Mouse (Mus musculus) hindbrain, embryonic 14.5 days (tissue): ENCODE measurements around the gene Shbg. TPM values are rescaled to one million over a fixed set of nuclear protein-coding genes. Genes with fewer than 3 reads are reported as not detected.
"Not testable (repeated sequence)": the region's sequence is repeated elsewhere in the genome, so short reads cannot be mapped to it uniquely, and the experiment has no call there.

Source experiments
- ATAC-seq: fragments of 200-750 bp; cut with Nextera tagmentation; 2 replicates; pipeline ENCODE4 v1.8.0; 2017; ENCODE audit warnings: moderate number of reproducible peaks, mild to moderate bottlenecking, moderate TSS enrichment, moderate library complexity; ENCODE audit not compliant: low FRiP score
- DNase-seq: peaks from one replicate; pipeline ENCODE4 v3.0.0-alpha.2; 2015; ENCODE audit warnings: low spot score
- H3K27ac ChIP-seq: fragments of 300-500 bp; sonication (generic); 2 replicates; pipeline ENCODE4 v1.5.1; 2014; ENCODE audit warnings: mild to moderate bottlenecking, moderate library complexity
- H3K27me3 ChIP-seq: fragments of 300-500 bp; sonication (generic); 2 replicates; pipeline ENCODE4 v1.6.1; 2014; ENCODE audit warnings: mild to moderate bottlenecking, low read length, mixed read lengths; ENCODE audit not compliant: control insufficient read depth, insufficient read depth
- H3K36me3 ChIP-seq: fragments of 300-500 bp; sonication (generic); replicated peaks from 2 replicates; pipeline ENCODE4 v1.6.1; 2014; ENCODE audit not compliant: control insufficient read depth, insufficient read depth
- H3K4me1 ChIP-seq: fragments of 300-500 bp; sonication (generic); replicated peaks from 2 replicates; pipeline ENCODE4 v1.6.1; 2014; ENCODE audit warnings: antibody characterized with exemption, low read length, mixed read lengths; ENCODE audit not compliant: control insufficient read depth, insufficient read depth
- H3K4me2 ChIP-seq: fragments of 300-500 bp; sonication (generic); replicated peaks from 2 replicates; pipeline ENCODE4 v1.6.1; 2014; ENCODE audit warnings: mild to moderate bottlenecking, moderate library complexity
- H3K4me3 ChIP-seq: fragments of 300-500 bp; sonication (generic); replicated peaks from 2 replicates; pipeline ENCODE4 v1.5.1; 2014; ENCODE audit warnings: mild to moderate bottlenecking, low read length
- H3K9ac ChIP-seq: fragments of 300-500 bp; sonication (generic); 2 replicates; pipeline ENCODE4 v1.6.1; 2014
- H3K9me3 ChIP-seq: fragments of 300-500 bp; sonication (generic); 2 replicates; pipeline ENCODE4 v1.6.1; 2016; ENCODE audit warnings: low read length; ENCODE audit not compliant: control insufficient read depth
- WGBS: fragments of 180-500 bp; shearing (Covaris S2); extraction: QIAGEN DNeasy Blood & Tissue Kit; methylation state at CpG from one replicate; pipeline ENCODE4 v1.1.7; 2014; 5-methylcytosine and 5-hydroxymethylcytosine counted together
- polyA plus RNA-seq: library from polyadenylated mRNA; unstranded; fragments of >200 nt; fragmentation: Nextera tagmentation; extraction: Ambion mirVana; gene quantifications from 2 replicates; pipeline ENCODE4 v1.2.1, GENCODE M21; 2014

Shbg gene
- polyA plus RNA-seq, 1 experiment from 2014 or later, result not detected

DNA sequence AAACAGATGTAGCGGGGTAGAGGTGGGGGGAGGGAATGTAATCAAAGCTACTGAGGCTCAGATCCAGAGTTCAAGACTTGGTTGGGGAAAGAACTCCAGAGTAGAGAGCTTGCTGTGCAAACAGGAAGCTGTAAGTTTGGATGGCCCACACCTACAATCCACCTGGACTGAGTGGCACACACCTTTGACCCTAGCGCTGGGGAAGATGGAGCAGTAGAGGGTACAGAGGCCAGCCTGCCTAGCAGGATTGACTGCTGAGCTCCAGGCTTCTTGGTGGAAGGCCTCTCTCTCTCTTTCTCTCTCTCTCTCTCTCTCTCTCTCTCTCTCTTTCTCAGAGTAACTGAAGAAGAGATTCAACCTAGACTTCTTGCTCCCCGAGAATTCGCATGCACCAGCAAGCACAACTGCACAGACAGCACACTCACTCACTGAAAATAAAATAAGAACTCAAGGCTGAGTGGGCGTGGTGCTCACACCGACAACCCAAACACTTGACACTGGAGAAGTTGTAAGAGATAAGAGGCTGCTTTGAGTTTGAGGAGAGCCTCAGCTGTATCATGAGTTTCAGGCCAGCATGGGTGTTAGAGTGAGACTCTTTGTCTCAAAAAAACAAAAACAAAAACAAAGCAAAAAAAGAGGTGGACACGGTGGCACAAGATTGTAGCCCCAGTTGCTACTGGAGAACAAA lies 2.8 kb upstream of the Shbg start:
- H3K9me3 ChIP-seq, result no peaks in the 10 kb centered on the region
- H3K9ac ChIP-seq, result no peak overlapping the region
- no peak for ATAC-seq
- H3K4me1 ChIP-seq, result peaks cover 17% of the 10 kb centered on the region; the same call in 1 of the 2 replicates
- no peak overlapping the region for H3K4me3 ChIP-seq
- H3K27me3 ChIP-seq, result no peaks in the 10 kb centered on the region
- no peak overlapping the region for H3K27ac ChIP-seq
- no peak for DNase-seq
- no peaks in the 10 kb centered on the region for H3K36me3 ChIP-seq
- 90% methylated on average over 7 of the region's 7 CpGs for WGBS
- no peak overlapping the region for H3K4me2 ChIP-seq

DNA sequence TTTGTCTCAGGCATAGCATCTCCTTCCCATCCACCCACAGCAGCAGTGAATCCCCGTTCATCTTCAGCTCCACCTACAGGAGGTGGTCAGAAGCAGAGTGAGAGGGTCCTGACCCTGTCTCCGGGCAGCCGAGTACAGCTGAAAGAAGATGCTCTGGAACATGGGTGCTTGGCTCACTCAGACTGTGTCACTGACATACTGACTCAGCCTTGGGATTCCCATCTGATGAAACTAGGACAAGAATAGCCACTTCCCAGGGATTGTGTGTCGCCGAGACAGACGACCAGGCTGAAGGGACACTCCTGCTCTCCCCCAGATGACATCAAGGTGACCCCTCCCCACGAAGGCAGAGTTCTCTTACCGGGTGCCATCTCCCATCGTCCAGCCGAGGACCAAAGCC lies 924 bp downstream of the Shbg start:
- H3K27me3 ChIP-seq, result no peaks in the 10 kb centered on the region
- H3K4me1 ChIP-seq, result 0 out of 2 replicates have a peak, but pooled peaks cover 5% of the 10 kb centered on the region
- DNase-seq (no peak), ATAC-seq (no peak)
- H3K4me3 ChIP-seq, result no peak overlapping the region
- 45% methylated on average over 10 of the region's 10 CpGs for WGBS
- H3K4me2 ChIP-seq, result no peak overlapping the region
- H3K9ac ChIP-seq, result no peak overlapping the region
- H3K27ac ChIP-seq, result no peak overlapping the region
- no peaks in the 10 kb centered on the region for H3K36me3 ChIP-seq
- H3K9me3 ChIP-seq, result no peaks in the 10 kb centered on the region

DNA sequence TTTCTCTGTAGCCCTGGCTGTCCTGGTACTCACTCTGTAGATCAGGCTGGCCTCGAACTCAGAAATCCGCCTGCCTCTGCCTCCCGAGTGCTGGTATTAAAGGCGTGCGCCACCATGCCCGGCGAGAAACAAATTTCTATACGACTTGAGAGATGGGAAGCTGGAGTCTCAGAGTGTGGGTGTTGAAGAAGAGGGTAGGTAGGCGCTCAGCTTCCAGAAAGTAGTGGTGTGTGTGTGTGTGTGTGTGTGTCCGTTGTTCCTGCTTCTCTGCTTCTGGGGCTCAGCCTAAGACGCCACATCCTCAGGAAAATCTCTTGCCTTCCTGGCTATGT lies 3.5 kb downstream of the Shbg start:
- WGBS, result 58% methylated on average over 11 of the region's 11 CpGs
- ATAC-seq, result not testable (repeated sequence)

DNA sequence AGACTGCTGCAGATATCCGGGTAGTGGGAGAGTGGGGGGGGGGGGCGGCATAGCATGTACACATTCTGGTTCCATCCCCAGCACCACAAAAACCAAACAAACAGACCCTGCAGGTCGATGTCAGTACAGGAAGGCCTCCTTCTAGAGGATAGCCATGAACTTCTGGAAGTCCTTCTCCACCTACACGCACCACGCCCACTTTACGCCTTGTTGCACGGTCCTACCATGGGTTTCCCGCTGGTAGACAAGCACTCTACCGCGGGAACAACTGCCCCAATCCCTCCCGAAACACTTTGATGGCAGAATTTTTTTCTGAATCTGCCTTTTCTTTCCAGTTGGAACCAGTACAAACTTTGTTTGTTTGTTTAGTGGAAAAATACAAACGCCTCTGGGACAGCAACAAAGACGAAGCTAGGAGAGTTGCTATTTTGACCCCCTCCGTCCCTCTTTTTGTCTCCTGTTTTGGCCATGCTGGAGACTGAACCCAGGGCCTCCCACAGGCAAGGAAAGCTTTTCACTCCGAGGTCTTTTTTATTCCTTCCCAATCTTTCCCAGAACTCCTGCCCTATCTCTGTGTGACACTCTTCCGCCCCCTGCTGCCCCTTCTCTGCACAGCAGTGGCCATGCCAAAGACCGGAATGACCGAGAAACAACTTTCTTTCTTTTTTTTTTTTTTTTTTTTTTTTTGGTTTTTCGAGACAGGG lies 4.0 kb downstream of the Shbg start:
- DNase-seq (peak; percentile 77), ATAC-seq (no peak)
- Histone ChIP-seq H3K36me3 (no peaks in the 10 kb centered on the region), H3K9ac (no peak overlapping the region), H3K27ac (no peak overlapping the region), H3K9me3 (no peaks in the 10 kb centered on the region), H3K4me2 (no peak overlapping the region), H3K4me3 (no peak overlapping the region), H3K4me1 (no peaks in the 10 kb centered on the region), H3K27me3 (no peaks in the 10 kb centered on the region)
- 4% methylated on average over 18 of the region's 19 CpGs for WGBS

More for the DNA sequence above, 3.5 kb downstream of the Shbg start:
- not testable (repeated sequence) for H3K9me3 ChIP-seq, H3K27ac ChIP-seq, H3K9ac ChIP-seq, H3K4me2 ChIP-seq, H3K4me1 ChIP-seq, H3K36me3 ChIP-seq, H3K27me3 ChIP-seq, H3K4me3 ChIP-seq, DNase-seq

DNA sequence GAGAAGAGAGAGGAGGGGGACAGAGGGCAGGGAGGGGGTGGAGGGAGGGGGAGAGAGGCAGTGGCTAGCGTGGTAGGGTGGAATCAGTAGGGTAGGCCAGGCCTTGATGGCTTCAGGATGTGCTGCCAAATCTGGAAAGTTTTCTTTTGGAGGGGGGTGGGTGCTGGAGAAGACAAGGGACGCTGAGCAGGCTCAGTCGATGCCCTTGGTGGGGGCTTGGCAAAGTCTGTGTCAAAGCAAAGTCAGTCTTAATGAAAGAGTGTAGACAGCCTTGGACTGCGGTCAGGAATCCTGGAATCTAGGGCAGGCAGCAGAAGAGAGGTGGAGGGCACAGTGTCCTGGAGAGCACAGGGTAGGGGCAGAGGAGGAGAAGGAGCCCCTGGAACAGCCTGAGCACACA lies 6.8 kb downstream of the Shbg start:
- Histone ChIP-seq H3K4me1 (no peaks in the 10 kb centered on the region), H3K4me3 (no peak overlapping the region), H3K27me3 (no peaks in the 10 kb centered on the region), H3K4me2 (no peak overlapping the region), H3K9ac (no peak overlapping the region), H3K27ac (no peak overlapping the region), H3K9me3 (no peaks in the 10 kb centered on the region), H3K36me3 (no peaks in the 10 kb centered on the region)
- ATAC-seq, result no peak
- 63% methylated on average over 4 of the region's 4 CpGs for WGBS
- DNase-seq, result no peak

DNA sequence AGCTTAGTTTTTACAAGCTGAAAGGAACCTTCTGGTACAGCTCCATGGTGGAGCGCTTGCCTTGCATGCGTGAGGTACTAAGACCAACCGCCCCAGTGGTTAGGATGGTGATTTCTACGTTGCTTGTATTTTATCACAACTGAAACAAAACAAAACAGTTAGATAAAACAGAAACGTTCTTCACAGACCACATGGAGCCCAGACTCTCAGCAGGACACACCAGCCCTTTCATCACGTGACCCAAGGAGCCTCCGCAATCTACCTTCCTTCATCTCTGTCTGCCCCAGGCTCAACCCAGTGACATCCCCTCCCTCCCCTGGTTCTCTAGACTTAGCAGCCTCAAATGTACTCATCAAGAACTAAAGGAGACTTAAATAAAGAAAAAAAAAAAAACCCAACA lies 8.3 kb downstream of the Shbg start:
- Histone ChIP-seq H3K27ac (no peak overlapping the region), H3K4me2 (no peak overlapping the region), H3K36me3 (no peaks in the 10 kb centered on the region), H3K27me3 (no peaks in the 10 kb centered on the region), H3K9ac (no peak overlapping the region), H3K4me3 (no peak overlapping the region), H3K4me1 (peaks cover 3% of the 10 kb centered on the region), H3K9me3 (no peaks in the 10 kb centered on the region)
- ATAC-seq (no peak), DNase-seq (no peak)
- WGBS, result 60% methylated on average over 7 of the region's 7 CpGs

DNA sequence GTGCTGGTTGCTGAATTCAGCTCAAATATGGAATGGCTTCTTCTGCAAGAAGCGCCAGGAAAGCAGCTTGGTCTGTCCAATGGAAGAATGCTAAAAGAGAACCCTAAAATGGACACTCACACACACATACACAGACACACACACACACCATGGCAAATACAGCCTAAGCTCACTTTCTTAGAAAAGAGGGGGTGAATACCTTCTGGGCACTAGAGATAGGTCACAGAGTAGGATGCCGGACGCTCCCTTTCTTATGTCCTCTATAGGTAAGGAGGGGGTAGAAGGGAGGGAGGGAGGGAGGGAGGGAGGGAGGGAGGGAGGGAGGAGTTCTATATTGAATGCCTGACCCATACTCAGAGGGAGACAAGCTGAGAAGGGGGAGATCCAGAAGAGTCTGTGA lies 9.2 kb downstream of the Shbg start:
- Histone ChIP-seq H3K9ac (no peak overlapping the region), H3K9me3 (no peaks in the 10 kb centered on the region), H3K27me3 (no peaks in the 10 kb centered on the region), H3K4me1 (peaks cover 10% of the 10 kb centered on the region), H3K36me3 (no peaks in the 10 kb centered on the region), H3K4me2 (no peak overlapping the region), H3K27ac (no peak overlapping the region), H3K4me3 (no peak overlapping the region)
- no peak for ATAC-seq
- no peak for DNase-seq
- 89% methylated on average over 3 of the region's 3 CpGs for whole genome bisulfite sequencing

DNA sequence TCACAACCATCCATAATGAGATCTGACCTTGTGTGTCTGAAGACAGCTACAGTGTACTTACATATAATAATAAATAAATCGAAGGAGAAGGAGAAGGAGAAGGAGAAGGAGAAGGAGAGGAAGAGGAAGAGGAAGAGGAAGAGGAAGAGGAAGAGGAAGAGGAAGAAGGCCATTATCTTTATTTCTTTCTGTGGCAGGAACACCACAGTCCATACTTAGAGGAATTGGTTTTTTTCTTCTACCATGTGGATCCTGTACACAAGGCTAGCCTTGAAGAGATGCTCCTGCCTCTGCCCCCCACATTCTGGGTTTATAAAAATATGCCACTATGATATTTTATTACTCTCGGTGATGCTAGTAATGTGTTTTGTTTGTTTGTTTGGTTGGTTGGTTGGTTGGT lies 10.9 kb downstream of the Shbg start:
- H3K27ac ChIP-seq, result no peak overlapping the region
- H3K9ac ChIP-seq, result no peak overlapping the region
- H3K4me3 ChIP-seq, result no peak overlapping the region
- H3K4me2 ChIP-seq, result no peak overlapping the region
- H3K9me3 ChIP-seq, result no peaks in the 10 kb centered on the region
- H3K36me3 ChIP-seq, result 0 out of 2 replicates have a peak, but pooled peaks cover 9% of the 10 kb centered on the region
- no peak for DNase-seq
- no peak for ATAC-seq
- H3K27me3 ChIP-seq, result no peaks in the 10 kb centered on the region
- 87% methylated on average over 2 of the region's 2 CpGs for WGBS
- H3K4me1 ChIP-seq, result peaks cover 10% of the 10 kb centered on the region

DNA sequence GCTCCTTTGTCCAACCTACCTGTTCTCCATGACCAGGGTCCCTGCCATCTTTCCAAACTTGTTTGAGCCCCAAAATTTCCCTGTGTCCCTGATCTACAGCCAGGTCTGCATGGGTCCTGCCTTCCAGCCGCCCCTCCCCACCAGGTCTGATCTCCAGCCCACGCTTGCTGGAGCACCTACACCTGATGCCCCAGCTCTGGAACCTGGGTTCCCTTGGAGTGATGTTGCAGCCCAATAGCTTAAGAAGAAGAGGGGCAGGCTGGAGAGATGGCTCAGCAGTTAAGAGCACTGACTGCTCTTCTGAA lies 11.3 kb downstream of the Shbg start:
- Histone ChIP-seq H3K36me3 (peaks cover 13% of the 10 kb centered on the region; the same call in 1 of the 2 replicates), H3K4me3 (peak overlapping the region; percentile 75), H3K4me2 (peak overlapping the region; percentile 99), H3K9me3 (no peaks in the 10 kb centered on the region), H3K9ac (peak overlapping the region; percentile 90; the same call in 1 of the 2 replicates), H3K27ac (no peak overlapping the region; the same call in 1 of the 2 replicates), H3K27me3 (no peaks in the 10 kb centered on the region), H3K4me1 (peaks cover 10% of the 10 kb centered on the region)
- DNase-seq (no peak), ATAC-seq (no peak)
- 61% methylated on average over 2 of the region's 2 CpGs for WGBS
